Mouse (Mus musculus): ENCODE measurements around the gene Kri1. TPM values are rescaled to one million over a fixed set of nuclear protein-coding genes. Genes with fewer than 3 reads are reported as not detected.
"Not testable (repeated sequence)": the region's sequence is repeated elsewhere in the genome, so short reads cannot be mapped to it uniquely, and the experiment has no call there.

Gene Kri1
- polyA plus RNA-seq, 1 experiment from 2014 or later: 17.9 TPM

DNA sequence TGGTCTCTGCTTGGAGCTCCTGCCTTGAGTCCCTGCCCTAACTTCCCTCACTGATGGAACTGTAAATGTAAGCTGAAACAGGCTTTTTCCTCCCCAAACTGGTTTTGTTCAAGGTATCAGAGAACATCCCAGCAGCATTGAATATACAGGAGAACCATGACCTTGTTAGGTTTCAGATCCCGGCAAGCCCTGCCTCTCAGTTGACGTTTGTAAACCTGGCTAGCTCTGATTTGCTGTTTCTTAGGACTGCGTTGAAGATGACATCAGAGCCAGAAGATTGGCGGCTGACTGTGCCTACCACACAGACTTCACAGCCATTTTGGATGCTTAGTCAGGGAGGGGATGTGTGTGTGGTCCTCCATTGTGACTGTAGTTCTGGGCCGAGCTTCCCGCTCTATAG is 63.9 kb downstream of the Kri1 start:
- H3K4me3 ChIP-seq: no peak overlapping the region
- 88% methylated on average over 6 of the region's 6 CpGs for WGBS

GRCm38 (mm10) chr9:21223490-21223889 is 64.3 kb downstream of the Kri1 start:
- H3K27ac ChIP-seq; H3K4me2 ChIP-seq (replicated peaks); ATAC-seq (ENCODE audit: insufficient number of reproducible peaks, insufficient read depth, low FRiP score, low TSS enrichment); H3K36me3 ChIP-seq; H3K9ac ChIP-seq; H3K4me3 ChIP-seq; H3K9me3 ChIP-seq; H3K27me3 ChIP-seq: not testable (repeated sequence)
- WGBS: 93% methylated on average over 2 of the region's 2 CpGs
- peaks cover 15% of the 10 kb centered on the region for H3K4me1 ChIP-seq

More for the DNA sequence above, 63.9 kb downstream of the Kri1 start:
- Histone ChIP-seq H3K4me1 (peaks cover 17% of the 10 kb centered on the region), H3K27ac (no peak overlapping the region), H3K9me3 (0 out of 2 replicates have a peak, but pooled peaks cover 3% of the 10 kb centered on the region), H3K9ac (no peak overlapping the region), H3K27me3 (no peaks in the 10 kb centered on the region), H3K4me2 (replicated peaks) (no peak overlapping the region), H3K36me3 (no peaks in the 10 kb centered on the region; the same call in 1 of the 2 replicates)
- no peak for ATAC-seq (ENCODE audit: insufficient number of reproducible peaks, insufficient read depth, low FRiP score, low TSS enrichment)

Other genes with a start within 250 kb of the Kri1 start
- gene Zglp1, start 220.9 kb downstream of the Kri1 start, polyA plus RNA-seq (2016; fragmentation: Nextera tagmentation; extraction: Ambion mirVana): 0.82 and 2.0 TPM in 2 replicates
- gene Gm49373, start 214.9 kb downstream of the Kri1 start, polyA plus RNA-seq (2016; fragmentation: Nextera tagmentation; extraction: Ambion mirVana): 1.3 and 1.5 TPM in 2 replicates
- gene Fdx1l, start 214.4 kb downstream of the Kri1 start, polyA plus RNA-seq (2016; fragmentation: Nextera tagmentation; extraction: Ambion mirVana): 54.8 and 59.3 TPM in 2 replicates
- gene Gm38431, start 196.0 kb downstream of the Kri1 start, polyA plus RNA-seq (2016; fragmentation: Nextera tagmentation; extraction: Ambion mirVana): 2.3 TPM in 2 replicates
- gene Raver1, start 196.0 kb downstream of the Kri1 start, polyA plus RNA-seq (2016; fragmentation: Nextera tagmentation; extraction: Ambion mirVana): 61.5 and 64.3 TPM in 2 replicates
- gene Tyk2, start 156.7 kb downstream of the Kri1 start, polyA plus RNA-seq (2016; fragmentation: Nextera tagmentation; extraction: Ambion mirVana): 13.9 and 17.4 TPM in 2 replicates
- 335 and 342 TPM in 2 replicates for gene Cdc37, start 138.0 kb downstream of the Kri1 start, polyA plus RNA-seq (2016; fragmentation: Nextera tagmentation; extraction: Ambion mirVana)
- gene Pde4a, start 122.3 kb downstream of the Kri1 start, polyA plus RNA-seq (2016; fragmentation: Nextera tagmentation; extraction: Ambion mirVana): 5.6 and 7.2 TPM in 2 replicates
- 61.3 and 68.7 TPM in 2 replicates for gene Keap1, start 48.6 kb downstream of the Kri1 start, polyA plus RNA-seq (2016; fragmentation: Nextera tagmentation; extraction: Ambion mirVana)
- 0.42 and 0.64 TPM in 2 replicates for gene S1pr5, start 39.5 kb downstream of the Kri1 start, polyA plus RNA-seq (2016; fragmentation: Nextera tagmentation; extraction: Ambion mirVana)
- 33.6 and 33.9 TPM in 2 replicates for gene Atg4d, start 22.7 kb downstream of the Kri1 start, polyA plus RNA-seq (2016; fragmentation: Nextera tagmentation; extraction: Ambion mirVana)
- gene Cdkn2d, start 3.4 kb upstream of the Kri1 start, polyA plus RNA-seq (2016; fragmentation: Nextera tagmentation; extraction: Ambion mirVana): 51.7 and 52.5 TPM in 2 replicates
- gene Ap1m2, start 24.4 kb upstream of the Kri1 start, polyA plus RNA-seq (2016; fragmentation: Nextera tagmentation; extraction: Ambion mirVana): 15.8 and 18.2 TPM in 2 replicates
- gene Slc44a2, start 32.7 kb upstream of the Kri1 start, polyA plus RNA-seq (2016; fragmentation: Nextera tagmentation; extraction: Ambion mirVana): 117 and 118 TPM in 2 replicates
- 277 and 284 TPM in 2 replicates for gene Ilf3, start 79.9 kb upstream of the Kri1 start, polyA plus RNA-seq (2016; fragmentation: Nextera tagmentation; extraction: Ambion mirVana)
- 48.7 and 50.2 TPM in 2 replicates for gene Qtrt1, start 123.9 kb upstream of the Kri1 start, polyA plus RNA-seq (2016; fragmentation: Nextera tagmentation; extraction: Ambion mirVana)
- gene Dnm2, start 136.9 kb upstream of the Kri1 start, polyA plus RNA-seq (2016; fragmentation: Nextera tagmentation; extraction: Ambion mirVana): 75.3 and 76.7 TPM in 2 replicates
- 113 and 115 TPM in 2 replicates for gene Tmed1, start 222.3 kb upstream of the Kri1 start, polyA plus RNA-seq (2016; fragmentation: Nextera tagmentation; extraction: Ambion mirVana)
- gene AB124611, start 238.2 kb upstream of the Kri1 start, polyA plus RNA-seq (2016; fragmentation: Nextera tagmentation; extraction: Ambion mirVana): 3.9 and 5.7 TPM in 2 replicates

All from embryonic facial prominence, embryonic 12.5 days (tissue).